Mouse (Mus musculus): Measurements from ENCODE around the gene Parp3. TPM values are rescaled to one million over a fixed set of nuclear protein-coding genes. Genes with fewer than 3 reads are reported as not detected.

Gene Parp3
- polyA plus RNA-seq, 1 experiment = 99.0 TPM

DNA sequence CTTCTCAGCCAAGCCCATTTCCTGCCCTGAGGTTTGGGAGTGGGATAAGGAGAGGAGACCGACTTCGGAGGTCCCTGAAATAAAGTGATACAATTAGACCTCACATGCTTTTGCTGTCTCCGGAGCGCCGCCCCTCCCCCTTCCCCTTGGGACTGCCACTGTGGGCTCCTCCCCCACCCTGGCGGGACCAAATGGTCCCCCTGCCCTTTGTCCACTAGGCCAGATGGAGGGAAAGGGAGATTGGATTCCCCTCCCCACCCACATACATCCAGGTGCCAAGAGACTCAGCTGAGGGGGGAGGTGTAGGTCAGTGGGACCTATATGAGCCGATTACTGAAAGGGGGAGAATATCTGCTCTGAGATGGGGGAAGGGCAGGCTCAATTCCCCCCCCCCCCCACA lies 23.9 kb downstream of the Parp3 start:
- Histone ChIP-seq H3K4me3 (ENCODE audit: insufficient read depth, low read length) (peak overlapping the region; percentile 45; the same call in 1 of the 2 replicates), H3K27ac (ENCODE audit: insufficient read depth, low read length) (no peak overlapping the region), H3K4me1 (ENCODE audit: control insufficient read depth, insufficient read depth, low read length) (peaks cover 23% of the 10 kb centered on the region)
- TF ChIP-seq CTCF (IDR thresholded peaks at IDR 0.05; ENCODE audit: borderline replicate concordance, insufficient read depth, low read length) (no peak), POLR2A (IDR thresholded peaks at IDR 0.05; ENCODE audit: low read depth, low read length) (no peak)

DNA sequence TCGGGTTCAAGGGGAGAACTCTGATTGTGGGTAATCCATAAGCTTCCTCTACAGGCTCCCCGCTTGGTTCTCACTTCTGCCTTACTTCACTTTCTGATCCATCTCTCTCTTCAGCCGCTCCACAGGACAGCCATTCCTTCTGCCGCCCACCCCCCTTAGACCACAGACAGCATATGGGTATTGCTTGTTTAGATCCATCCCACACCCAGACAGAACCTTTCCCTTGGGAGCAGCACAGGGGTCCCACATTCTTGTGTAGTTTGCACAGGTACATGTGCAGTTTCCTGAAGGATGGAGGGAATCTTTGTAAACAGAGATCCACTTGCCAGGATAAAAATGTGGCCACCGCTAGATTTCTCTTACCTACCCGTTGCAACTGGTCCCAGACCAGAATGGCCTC lies 24.4 kb downstream of the Parp3 start:
- Histone ChIP-seq H3K4me3 (ENCODE audit: insufficient read depth, low read length) (no peak overlapping the region), H3K27ac (ENCODE audit: insufficient read depth, low read length) (no peak overlapping the region), H3K4me1 (ENCODE audit: control insufficient read depth, insufficient read depth, low read length) (peaks cover 23% of the 10 kb centered on the region)
- no peak for TF ChIP-seq CTCF (IDR thresholded peaks at IDR 0.05; ENCODE audit: borderline replicate concordance, insufficient read depth, low read length)
- TF ChIP-seq POLR2A (IDR thresholded peaks at IDR 0.05; ENCODE audit: low read depth, low read length) = no peak

DNA sequence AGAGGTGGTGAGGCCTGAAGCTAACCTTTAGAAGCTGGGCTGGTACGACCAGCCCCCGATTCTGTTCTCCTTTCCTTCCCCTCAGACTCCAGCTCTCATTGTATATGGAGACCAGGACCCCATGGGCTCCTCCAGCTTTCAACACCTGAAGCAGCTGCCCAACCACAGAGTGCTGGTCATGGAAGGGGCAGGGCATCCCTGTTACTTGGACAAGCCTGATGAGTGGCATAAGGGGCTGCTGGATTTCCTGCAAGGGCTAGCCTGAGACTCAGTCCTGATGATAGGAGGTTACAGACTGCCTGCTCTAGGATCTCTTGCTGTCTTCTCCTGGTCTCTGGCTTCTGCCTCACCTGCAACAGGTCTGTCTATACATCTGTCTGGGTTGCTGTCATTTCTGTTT lies 24.9 kb downstream of the Parp3 start:
- H3K4me1 ChIP-seq (ENCODE audit: control insufficient read depth, insufficient read depth, low read length) = peaks cover 23% of the 10 kb centered on the region
- H3K4me3 ChIP-seq (ENCODE audit: insufficient read depth, low read length) = no peak overlapping the region
- H3K27ac ChIP-seq (ENCODE audit: insufficient read depth, low read length) = no peak overlapping the region

DNA sequence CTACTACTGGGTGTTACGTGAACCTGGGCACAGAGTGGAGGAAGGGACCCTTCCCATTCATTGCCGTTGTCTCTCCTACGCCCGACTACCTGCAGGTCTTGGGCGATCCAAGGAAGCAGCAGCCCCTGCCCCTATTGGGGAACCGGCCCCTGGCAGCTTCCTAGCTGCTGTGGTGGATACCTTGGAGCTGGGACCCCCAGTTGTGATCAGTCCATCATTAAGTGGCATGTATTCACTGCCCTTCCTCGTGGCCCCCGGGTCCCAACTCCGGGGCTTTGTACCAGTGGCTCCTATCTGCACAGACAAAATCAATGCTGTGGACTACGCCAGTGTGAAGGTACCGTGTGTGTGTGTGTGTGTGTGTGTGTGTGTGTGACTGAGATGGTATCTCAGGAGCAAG lies 25.5 kb downstream of the Parp3 start:
- Histone ChIP-seq H3K4me3 (ENCODE audit: insufficient read depth, low read length) (no peak overlapping the region), H3K4me1 (ENCODE audit: control insufficient read depth, insufficient read depth, low read length) (peaks cover 23% of the 10 kb centered on the region), H3K27ac (ENCODE audit: insufficient read depth, low read length) (no peak overlapping the region)
- TF ChIP-seq POLR2A (IDR thresholded peaks at IDR 0.05; ENCODE audit: low read depth, low read length) (no peak), CTCF (IDR thresholded peaks at IDR 0.05; ENCODE audit: borderline replicate concordance, insufficient read depth, low read length) (no peak)

More for the DNA sequence above, 24.9 kb downstream of the Parp3 start:
- no peak for TF ChIP-seq CTCF (IDR thresholded peaks at IDR 0.05; ENCODE audit: borderline replicate concordance, insufficient read depth, low read length)
- no peak for TF ChIP-seq POLR2A (IDR thresholded peaks at IDR 0.05; ENCODE audit: low read depth, low read length)

DNA sequence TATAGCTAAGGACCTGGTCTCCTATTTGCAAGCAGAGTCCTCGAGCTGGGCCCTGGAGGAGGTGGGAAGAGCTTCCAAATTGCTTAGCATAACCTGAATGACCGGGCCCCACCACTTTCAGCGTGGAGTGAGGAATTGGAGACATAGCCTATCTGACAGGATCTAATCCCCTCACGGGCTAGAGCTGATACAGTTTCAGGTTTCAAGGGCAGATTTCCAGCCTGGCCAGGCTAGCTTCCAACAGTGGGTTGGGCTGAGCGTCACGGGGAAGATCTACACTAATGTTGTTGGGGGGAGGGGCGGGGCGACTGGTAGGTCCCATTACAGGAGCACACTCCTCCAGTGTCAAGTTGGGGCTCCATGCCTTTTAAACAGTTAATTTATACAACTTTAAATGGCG lies 26.1 kb downstream of the Parp3 start:
- Histone ChIP-seq H3K27ac (ENCODE audit: insufficient read depth, low read length) (no peak overlapping the region), H3K4me1 (ENCODE audit: control insufficient read depth, insufficient read depth, low read length) (peaks cover 23% of the 10 kb centered on the region), H3K4me3 (ENCODE audit: insufficient read depth, low read length) (no peak overlapping the region)
- TF ChIP-seq CTCF (IDR thresholded peaks at IDR 0.05; ENCODE audit: borderline replicate concordance, insufficient read depth, low read length) (no peak), POLR2A (IDR thresholded peaks at IDR 0.05; ENCODE audit: low read depth, low read length) (no peak)

DNA sequence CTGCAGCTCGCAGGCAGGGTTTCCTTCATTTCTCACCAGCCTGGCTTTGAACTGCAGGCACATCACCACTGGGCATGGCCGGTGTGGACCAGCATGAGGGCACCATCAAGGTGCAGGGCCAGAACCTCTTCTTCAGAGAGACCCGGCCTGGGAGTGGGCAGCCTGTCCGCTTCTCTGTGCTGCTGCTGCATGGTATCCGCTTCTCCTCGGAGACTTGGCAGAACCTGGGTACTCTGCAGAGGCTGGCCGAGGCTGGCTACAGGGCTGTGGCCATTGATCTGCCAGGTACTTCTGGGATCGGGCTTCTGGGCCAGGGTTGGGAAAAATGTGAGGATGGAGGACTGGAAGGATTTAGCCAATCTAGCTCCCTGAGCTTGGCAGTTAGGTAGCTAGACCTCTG lies 26.8 kb downstream of the Parp3 start:
- TF ChIP-seq POLR2A (IDR thresholded peaks at IDR 0.05; ENCODE audit: low read depth, low read length) (no peak), CTCF (IDR thresholded peaks at IDR 0.05; ENCODE audit: borderline replicate concordance, insufficient read depth, low read length) (no peak)
- peaks cover 23% of the 10 kb centered on the region for H3K4me1 ChIP-seq (ENCODE audit: control insufficient read depth, insufficient read depth, low read length)
- H3K27ac ChIP-seq (ENCODE audit: insufficient read depth, low read length) = no peak overlapping the region
- H3K4me3 ChIP-seq (ENCODE audit: insufficient read depth, low read length) = no peak overlapping the region

DNA sequence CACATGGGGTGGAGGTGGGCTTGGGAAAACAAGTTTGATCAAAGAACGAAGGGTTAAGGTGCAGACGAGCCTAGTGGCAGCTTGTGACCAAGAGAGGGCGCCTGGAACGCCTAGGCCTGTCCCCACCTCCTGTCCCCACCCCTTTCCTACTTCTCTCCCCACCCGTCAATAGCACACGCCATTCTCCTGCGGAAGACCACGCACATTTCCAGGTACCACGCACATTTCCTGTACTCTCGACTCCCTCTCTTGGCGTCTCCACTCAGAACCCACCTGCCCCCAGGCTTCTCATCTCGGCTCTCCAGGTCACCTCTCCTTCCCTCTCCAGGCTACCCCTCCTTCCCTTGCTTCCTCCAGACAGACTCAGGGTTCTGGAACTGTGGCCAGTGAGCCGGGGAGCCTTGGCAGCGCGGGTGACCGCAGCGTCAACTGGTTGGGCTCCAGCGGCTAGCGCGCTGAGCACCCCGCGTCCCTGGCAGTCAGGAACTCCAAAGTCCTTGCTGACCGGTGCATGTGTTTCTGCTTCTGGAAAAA lies 28.2 kb downstream of the Parp3 start:
- Histone ChIP-seq H3K4me3 (ENCODE audit: insufficient read depth, low read length) (peak overlapping the region; percentile 77), H3K4me1 (ENCODE audit: control insufficient read depth, insufficient read depth, low read length) (peaks cover 23% of the 10 kb centered on the region), H3K27ac (ENCODE audit: insufficient read depth, low read length) (peak overlapping the region; percentile 54)
- TF ChIP-seq CTCF (IDR thresholded peaks at IDR 0.05; ENCODE audit: borderline replicate concordance, insufficient read depth, low read length) = peak; percentile 76; the same call in 1 of the 2 replicates
- peak; percentile 85 for TF ChIP-seq POLR2A (IDR thresholded peaks at IDR 0.05; ENCODE audit: low read depth, low read length)

DNA sequence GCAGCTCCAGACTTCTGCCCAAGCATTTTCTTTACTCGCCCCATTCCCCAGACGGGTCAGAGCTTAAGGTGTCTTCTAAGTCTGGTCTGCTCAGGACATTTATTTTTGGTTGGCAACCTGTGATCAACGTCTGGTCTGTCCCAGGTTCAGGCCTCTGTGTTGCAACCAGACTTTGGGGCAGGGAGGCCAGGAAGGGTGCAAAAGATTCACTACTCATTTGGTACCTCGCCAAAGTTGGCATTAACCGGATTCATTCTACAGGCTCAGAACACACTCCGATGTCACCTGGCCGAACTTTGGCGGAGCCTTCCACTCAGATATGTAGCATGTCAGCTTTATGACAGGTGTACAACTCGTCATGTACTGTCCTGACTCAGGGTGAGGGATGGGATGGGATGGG lies 28.8 kb downstream of the Parp3 start:
- peak overlapping the region; percentile 66 for H3K27ac ChIP-seq (ENCODE audit: insufficient read depth, low read length)
- H3K4me1 ChIP-seq (ENCODE audit: control insufficient read depth, insufficient read depth, low read length) = peaks cover 23% of the 10 kb centered on the region
- TF ChIP-seq CTCF (IDR thresholded peaks at IDR 0.05; ENCODE audit: borderline replicate concordance, insufficient read depth, low read length) (no peak), POLR2A (IDR thresholded peaks at IDR 0.05; ENCODE audit: low read depth, low read length) (no peak)
- H3K4me3 ChIP-seq (ENCODE audit: insufficient read depth, low read length) = peak overlapping the region; percentile 16

DNA sequence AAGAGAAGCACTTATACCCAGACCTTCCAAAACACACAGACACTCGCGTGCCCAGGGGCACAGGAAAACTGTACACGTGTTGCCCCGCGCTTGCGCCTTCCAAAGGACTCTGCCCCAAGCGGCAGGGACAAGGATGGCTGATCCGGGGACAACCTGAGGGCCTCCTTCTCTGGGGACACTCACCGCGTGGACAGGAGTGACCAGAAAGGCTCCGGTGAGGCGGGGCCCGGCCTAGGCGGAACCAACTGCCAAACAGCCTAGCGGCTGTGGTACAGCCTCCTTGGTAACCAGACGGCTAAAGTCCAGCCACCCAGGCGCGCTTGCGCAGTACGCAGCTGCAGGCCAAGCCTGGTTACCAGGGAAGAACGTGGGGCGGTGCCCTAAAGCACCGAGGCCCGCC lies 29.4 kb downstream of the Parp3 start, which contains the start of the genes Abhd14b and Abhd14a:
TSS of gene Abhd14b (plus strand) at position 112 of the 400 bp plus-strand sequence.
TSS of gene Abhd14a (minus strand) at position 331 of the 400 bp plus-strand sequence.
- H3K4me3 ChIP-seq (ENCODE audit: insufficient read depth, low read length) = peak within 1 kb of the TSS; percentile 77
- H3K27ac ChIP-seq (ENCODE audit: insufficient read depth, low read length) = peak within 1 kb of the TSS; percentile 66
- TF ChIP-seq POLR2A (IDR thresholded peaks at IDR 0.05; ENCODE audit: low read depth, low read length) = peak; percentile 57
- TF ChIP-seq CTCF (IDR thresholded peaks at IDR 0.05; ENCODE audit: borderline replicate concordance, insufficient read depth, low read length) = peak; percentile 38; the same call in 1 of the 2 replicates
- peaks cover 18% of the 10 kb centered on the region for H3K4me1 ChIP-seq (ENCODE audit: control insufficient read depth, insufficient read depth, low read length)

DNA sequence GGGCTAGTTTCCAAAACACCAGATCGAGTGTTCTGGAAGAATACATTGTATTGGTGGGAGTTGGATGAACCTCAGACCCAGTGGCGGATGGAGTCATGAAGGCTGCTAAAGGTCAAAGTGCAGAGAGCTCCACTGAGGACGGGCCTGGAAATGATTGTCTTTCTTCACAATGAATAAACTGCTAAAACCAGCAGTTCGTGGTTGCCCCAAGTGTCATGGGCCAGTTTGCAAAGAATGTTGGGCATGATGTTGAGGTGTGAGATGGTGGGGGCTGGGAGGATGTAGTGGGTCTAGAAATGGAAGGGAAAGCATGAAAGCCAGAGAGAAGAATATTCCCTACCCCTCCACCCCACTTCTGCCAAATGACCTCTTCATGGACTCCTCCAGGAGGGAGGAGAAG lies 31.9 kb downstream of the Parp3 start:
- Histone ChIP-seq H3K27ac (ENCODE audit: insufficient read depth, low read length) (no peak overlapping the region), H3K4me1 (ENCODE audit: control insufficient read depth, insufficient read depth, low read length) (peaks cover 5% of the 10 kb centered on the region; the same call in 1 of the 2 replicates), H3K4me3 (ENCODE audit: insufficient read depth, low read length) (no peak overlapping the region)
- TF ChIP-seq POLR2A (IDR thresholded peaks at IDR 0.05; ENCODE audit: low read depth, low read length) = no peak
- TF ChIP-seq CTCF (IDR thresholded peaks at IDR 0.05; ENCODE audit: borderline replicate concordance, insufficient read depth, low read length) = no peak
